Mouse (Mus musculus): ENCODE data around the gene Mrpl55.

- no peak for TF ChIP-seq CTCF (IDR thresholded peaks at IDR 0.05; ENCODE audit: control insufficient read depth, insufficient read depth, insufficient read length)
- no peak for TF ChIP-seq MYOG (IDR thresholded peaks at IDR 0.05; ENCODE audit: control insufficient read depth, extremely low read depth, insufficient read length)
- TF ChIP-seq MYOD1 (IDR thresholded peaks at IDR 0.05; ENCODE audit: control insufficient read depth, insufficient read length, low read depth), result no peak
- no peak for TF ChIP-seq MAX (IDR thresholded peaks at IDR 0.05)
- TF ChIP-seq USF1 (IDR thresholded peaks at IDR 0.05; ENCODE audit: low read depth), result no peak
- TF ChIP-seq FOSL1 (IDR thresholded peaks at IDR 0.05; ENCODE audit: insufficient read depth, low read length, poor library complexity, severe bottlenecking), result no peak
Observed at GRCm38 (mm10) chr11:59210020-59210419, 7.7 kb downstream of the Mrpl55 start.
